Mouse (Mus musculus): ENCODE measurements at regions not wholly inside any gene's neighbourhood (a gene's known extent, or its start where the extent isn't known, plus 50 kb on each side); places are given as distances from the start of the nearest gene placed in this dataset.

- WGBS = 30% methylated on average over 4 of the region's 4 CpGs
- no peak for TF ChIP-seq POLR2A (IDR thresholded peaks at IDR 0.05; ENCODE audit: control insufficient read depth, extremely low read depth, insufficient read depth, low read length, poor library complexity)
- no peak for TF ChIP-seq CTCF (IDR thresholded peaks at IDR 0.05; ENCODE audit: borderline replicate concordance, control insufficient read depth, extremely low read depth, insufficient read depth, low read length, poor library complexity)
- Histone ChIP-seq H3K36me3 (ENCODE audit: control insufficient read depth, insufficient read depth, low read length) (no peaks in the 10 kb centered on the region), H3K27me3 (ENCODE audit: control insufficient read depth, insufficient read depth, low read length) (no peaks in the 10 kb centered on the region), H3K4me1 (replicated peaks; ENCODE audit: control insufficient read depth, insufficient read depth, low read length) (no peaks in the 10 kb centered on the region), H3K4me3 (ENCODE audit: control insufficient read depth, insufficient read depth, low read length) (no peak overlapping the region), H3K27ac (ENCODE audit: control insufficient read depth, insufficient read depth, low read length) (no peak overlapping the region)
- DNase-seq = no peak
These were observed 70.7 kb downstream of the Setd4 start for GRCm38 (mm10) chr16:93533205-93533604.

- WGBS = 63% methylated on average over 8 of the region's 8 CpGs
- Histone ChIP-seq H3K4me3 (ENCODE audit: control insufficient read depth, insufficient read depth, low read length) (no peak overlapping the region), H3K4me1 (replicated peaks; ENCODE audit: control insufficient read depth, insufficient read depth, low read length) (no peaks in the 10 kb centered on the region), H3K27me3 (ENCODE audit: control insufficient read depth, insufficient read depth, low read length) (no peaks in the 10 kb centered on the region), H3K27ac (ENCODE audit: control insufficient read depth, insufficient read depth, low read length) (no peak overlapping the region), H3K36me3 (ENCODE audit: control insufficient read depth, insufficient read depth, low read length) (no peaks in the 10 kb centered on the region)
- TF ChIP-seq POLR2A (IDR thresholded peaks at IDR 0.05; ENCODE audit: control insufficient read depth, extremely low read depth, insufficient read depth, low read length, poor library complexity) (no peak), CTCF (IDR thresholded peaks at IDR 0.05; ENCODE audit: borderline replicate concordance, control insufficient read depth, extremely low read depth, insufficient read depth, low read length, poor library complexity) (no peak)
- no peak for DNase-seq
These were observed 71.9 kb downstream of the Setd4 start for GRCm38 (mm10) chr16:93531937-93532336.

GRCm38 (mm10) chr16:93522485-93522884 is 81.4 kb downstream of the Setd4 start:
- no peak for DNase-seq
- H3K4me1 ChIP-seq (replicated peaks; ENCODE audit: control insufficient read depth, insufficient read depth, low read length) = no peaks in the 10 kb centered on the region
- 77% methylated on average over 2 of the region's 2 CpGs for WGBS
- H3K4me3 ChIP-seq (ENCODE audit: control insufficient read depth, insufficient read depth, low read length) = no peak overlapping the region
- no peaks in the 10 kb centered on the region for H3K27me3 ChIP-seq (ENCODE audit: control insufficient read depth, insufficient read depth, low read length)
- TF ChIP-seq CTCF (IDR thresholded peaks at IDR 0.05; ENCODE audit: borderline replicate concordance, control insufficient read depth, extremely low read depth, insufficient read depth, low read length, poor library complexity) = no peak
- TF ChIP-seq POLR2A (IDR thresholded peaks at IDR 0.05; ENCODE audit: control insufficient read depth, extremely low read depth, insufficient read depth, low read length, poor library complexity) = no peak
- H3K36me3 ChIP-seq (ENCODE audit: control insufficient read depth, insufficient read depth, low read length) = no peaks in the 10 kb centered on the region
- H3K27ac ChIP-seq (ENCODE audit: control insufficient read depth, insufficient read depth, low read length) = no peak overlapping the region

GRCm38 (mm10) chr16:93520481-93520880 is 83.4 kb downstream of the Setd4 start:
- Histone ChIP-seq H3K27me3 (ENCODE audit: control insufficient read depth, insufficient read depth, low read length) (no peaks in the 10 kb centered on the region), H3K4me1 (replicated peaks; ENCODE audit: control insufficient read depth, insufficient read depth, low read length) (no peaks in the 10 kb centered on the region), H3K36me3 (ENCODE audit: control insufficient read depth, insufficient read depth, low read length) (no peaks in the 10 kb centered on the region), H3K27ac (ENCODE audit: control insufficient read depth, insufficient read depth, low read length) (no peak overlapping the region), H3K4me3 (ENCODE audit: control insufficient read depth, insufficient read depth, low read length) (no peak overlapping the region)
- no peak for DNase-seq
- TF ChIP-seq CTCF (IDR thresholded peaks at IDR 0.05; ENCODE audit: borderline replicate concordance, control insufficient read depth, extremely low read depth, insufficient read depth, low read length, poor library complexity) (no peak), POLR2A (IDR thresholded peaks at IDR 0.05; ENCODE audit: control insufficient read depth, extremely low read depth, insufficient read depth, low read length, poor library complexity) (no peak)
- WGBS = 86% methylated on average over 3 of the region's 3 CpGs

DNA sequence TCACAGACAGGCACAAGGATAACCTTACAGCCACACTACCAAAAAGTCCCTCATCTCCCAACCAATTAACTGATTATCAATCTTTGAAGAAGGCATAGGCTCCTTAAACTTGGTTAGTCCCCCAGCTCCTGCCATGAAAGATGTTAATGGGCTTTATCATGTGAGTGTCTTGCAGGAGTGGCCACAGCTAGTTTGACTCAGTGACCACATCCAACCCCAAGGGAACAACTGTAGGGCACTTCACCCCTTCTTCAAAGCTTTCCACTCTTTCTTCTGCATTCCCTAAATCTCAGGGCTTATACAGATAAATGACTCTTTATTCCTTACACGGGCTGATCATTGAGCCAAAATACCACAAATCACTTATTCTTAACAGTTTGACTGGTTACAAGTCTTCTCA is 85.2 kb downstream of the Setd4 start:
- Histone ChIP-seq H3K4me3 (ENCODE audit: control insufficient read depth, insufficient read depth, low read length) (no peak overlapping the region), H3K27me3 (ENCODE audit: control insufficient read depth, insufficient read depth, low read length) (no peaks in the 10 kb centered on the region), H3K4me1 (replicated peaks; ENCODE audit: control insufficient read depth, insufficient read depth, low read length) (no peaks in the 10 kb centered on the region), H3K27ac (ENCODE audit: control insufficient read depth, insufficient read depth, low read length) (no peak overlapping the region), H3K36me3 (ENCODE audit: control insufficient read depth, insufficient read depth, low read length) (no peaks in the 10 kb centered on the region)
- no peak for DNase-seq
- TF ChIP-seq POLR2A (IDR thresholded peaks at IDR 0.05; ENCODE audit: control insufficient read depth, extremely low read depth, insufficient read depth, low read length, poor library complexity) = no peak
- no peak for TF ChIP-seq CTCF (IDR thresholded peaks at IDR 0.05; ENCODE audit: borderline replicate concordance, control insufficient read depth, extremely low read depth, insufficient read depth, low read length, poor library complexity)
- 93% methylated on average over 1 of the region's 1 CpGs for WGBS

DNA sequence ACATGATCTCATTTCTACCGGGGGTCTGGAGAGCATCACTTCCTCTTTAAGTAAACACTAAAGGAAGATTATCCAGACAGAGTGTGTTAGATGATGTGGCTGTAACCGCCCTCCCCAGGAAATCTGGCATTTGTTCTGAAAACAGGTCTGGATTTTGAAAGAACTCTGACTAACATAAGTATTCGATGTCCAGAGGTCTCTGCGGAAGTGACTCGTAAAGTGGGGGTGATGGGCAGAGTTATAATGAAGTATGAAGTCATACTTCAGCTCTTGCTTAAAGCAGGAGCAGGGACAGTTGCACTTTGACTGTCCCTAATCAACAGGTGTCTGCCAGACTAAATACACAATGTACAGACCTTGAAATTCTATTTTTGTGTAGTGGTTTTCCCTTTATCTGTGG is 87.1 kb downstream of the Setd4 start:
- Histone ChIP-seq H3K36me3 (ENCODE audit: control insufficient read depth, insufficient read depth, low read length) (no peaks in the 10 kb centered on the region), H3K27me3 (ENCODE audit: control insufficient read depth, insufficient read depth, low read length) (no peaks in the 10 kb centered on the region), H3K27ac (ENCODE audit: control insufficient read depth, insufficient read depth, low read length) (no peak overlapping the region), H3K4me1 (replicated peaks; ENCODE audit: control insufficient read depth, insufficient read depth, low read length) (no peaks in the 10 kb centered on the region), H3K4me3 (ENCODE audit: control insufficient read depth, insufficient read depth, low read length) (no peak overlapping the region)
- no peak for DNase-seq
- no peak for TF ChIP-seq CTCF (IDR thresholded peaks at IDR 0.05; ENCODE audit: borderline replicate concordance, control insufficient read depth, extremely low read depth, insufficient read depth, low read length, poor library complexity)
- no peak for TF ChIP-seq POLR2A (IDR thresholded peaks at IDR 0.05; ENCODE audit: control insufficient read depth, extremely low read depth, insufficient read depth, low read length, poor library complexity)
- 61% methylated on average over 5 of the region's 5 CpGs for WGBS

- Histone ChIP-seq H3K4me1 (replicated peaks; ENCODE audit: control insufficient read depth, insufficient read depth, low read length) (no peaks in the 10 kb centered on the region), H3K4me3 (ENCODE audit: control insufficient read depth, insufficient read depth, low read length) (no peak overlapping the region), H3K27ac (ENCODE audit: control insufficient read depth, insufficient read depth, low read length) (no peak overlapping the region), H3K36me3 (ENCODE audit: control insufficient read depth, insufficient read depth, low read length) (no peaks in the 10 kb centered on the region), H3K27me3 (ENCODE audit: control insufficient read depth, insufficient read depth, low read length) (no peaks in the 10 kb centered on the region)
- TF ChIP-seq POLR2A (IDR thresholded peaks at IDR 0.05; ENCODE audit: control insufficient read depth, extremely low read depth, insufficient read depth, low read length, poor library complexity) (no peak), CTCF (IDR thresholded peaks at IDR 0.05; ENCODE audit: borderline replicate concordance, control insufficient read depth, extremely low read depth, insufficient read depth, low read length, poor library complexity) (no peak)
- WGBS = 90% methylated on average over 5 of the region's 5 CpGs
- DNase-seq = no peak
These were observed 88.4 kb downstream of the Setd4 start for GRCm38 (mm10) chr16:93515456-93515941.
